Mouse (Mus musculus) midbrain, postnatal 0 days (tissue): ENCODE measurements around the gene Lysmd2. TPM values are rescaled to one million over a fixed set of nuclear protein-coding genes. Genes with fewer than 3 reads are reported as not detected.
A peak's percentile ranks its signal among the peaks of the same experiment; 100 is the strongest.
"Not testable (repeated sequence)": the region's sequence is repeated elsewhere in the genome, so short reads cannot be mapped to it uniquely, and the experiment has no call there.

Experiments
- ATAC-seq: fragments of 200-750 bp; cut with Nextera tagmentation; 2 replicates; pipeline ENCODE4 v1.8.0; 2017; ENCODE audit warnings: moderate number of reproducible peaks, mild to moderate bottlenecking, moderate TSS enrichment, moderate library complexity; ENCODE audit not compliant: low FRiP score
- DNase-seq: peaks from one replicate; pipeline ENCODE4 v3.0.0-alpha.2; 2015; ENCODE audit warnings: low spot score
- H3K27ac ChIP-seq: fragments of 300-500 bp; sonication (generic); 2 replicates; pipeline ENCODE4 v1.5.1; 2014; ENCODE audit warnings: low read depth, mild to moderate bottlenecking, low read length, mixed read lengths
- H3K27me3 ChIP-seq: fragments of 300-500 bp; sonication (generic); 2 replicates; pipeline ENCODE4 v1.6.1; 2014; ENCODE audit warnings: low read length, control low read depth, mixed read lengths; ENCODE audit not compliant: insufficient read depth
- H3K36me3 ChIP-seq: fragments of 300-500 bp; sonication (generic); 2 replicates; pipeline ENCODE4 v1.6.1; 2014; ENCODE audit warnings: low read length, control low read depth, mixed read lengths; ENCODE audit not compliant: insufficient read depth
- H3K4me1 ChIP-seq: fragments of 300-500 bp; sonication (generic); 2 replicates; pipeline ENCODE4 v1.6.1; 2014; ENCODE audit warnings: mild to moderate bottlenecking, control low read depth, antibody characterized with exemption, low read length, mixed read lengths; ENCODE audit not compliant: insufficient read depth
- H3K4me2 ChIP-seq: fragments of 300-500 bp; sonication (generic); 2 replicates; pipeline ENCODE4 v1.6.1; 2014; ENCODE audit warnings: low read depth, mild to moderate bottlenecking, low read length, mixed read lengths; ENCODE audit not compliant: poor library complexity, severe bottlenecking
- H3K4me3 ChIP-seq: fragments of 300-500 bp; sonication (generic); 2 replicates; pipeline ENCODE4 v1.5.1; 2014; ENCODE audit warnings: low read depth, mild to moderate bottlenecking, low read length, moderate library complexity
- H3K9ac ChIP-seq: fragments of 300-500 bp; sonication (generic); replicated peaks from 2 replicates; pipeline ENCODE4 v1.6.1; 2014; ENCODE audit warnings: mild to moderate bottlenecking, low read length, moderate library complexity, mixed read lengths; ENCODE audit not compliant: poor library complexity, severe bottlenecking
- H3K9me3 ChIP-seq: fragments of 300-500 bp; sonication (generic); 2 replicates; pipeline ENCODE4 v1.6.1; 2016; ENCODE audit warnings: low read length, control low read depth
- CTCF ChIP-seq: IDR thresholded peaks from 2 replicates; pipeline ENCODE4 v1.5.1; 2016; ENCODE audit warnings: antibody characterized with exemption, mild to moderate bottlenecking
- WGBS: fragments of 180-500 bp; shearing (Covaris S2); extraction: QIAGEN DNeasy Blood & Tissue Kit; methylation state at CpG from one replicate; pipeline ENCODE4 v1.1.7; 2014; 5-methylcytosine and 5-hydroxymethylcytosine counted together
- polyA plus RNA-seq: library from polyadenylated mRNA; unstranded; fragments of >200 nt; fragmentation: Nextera tagmentation; extraction: Ambion mirVana; gene quantifications from 2 replicates; pipeline ENCODE4 v1.2.1, GENCODE M21; 2015
- total RNA-seq: library from RNA; depleted of rRNA; stranded (reverse); fragments of >200 nt; gene quantifications from 2 replicates; pipeline ENCODE4 v1.2.3, GENCODE M21; 2014

Gene Lysmd2
- total and polyA plus RNA-seq, 2 experiments from 2014 or later, result 32.4 to 33.6 TPM

DNA sequence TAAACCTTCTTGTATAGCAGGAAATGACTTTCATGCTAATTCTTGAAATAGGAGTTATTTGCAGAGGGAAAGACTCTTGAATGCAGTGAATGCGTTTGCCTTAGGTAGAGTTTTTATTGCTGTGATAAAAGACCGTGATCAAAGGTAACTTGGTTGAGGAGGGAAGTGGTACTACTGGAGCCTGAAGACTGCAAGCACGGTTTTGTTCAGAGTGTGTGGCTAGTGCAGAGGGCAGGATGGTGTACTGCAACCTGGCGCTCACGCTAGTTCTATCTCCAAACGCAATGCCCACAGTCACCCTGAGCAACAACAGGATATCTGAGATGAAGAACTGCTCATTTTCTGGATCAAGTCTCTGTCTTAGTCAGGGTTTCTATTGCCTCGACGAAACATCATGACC, 8.1 kb downstream of the Lysmd2 start:
- peaks cover 3% of the 10 kb centered on the region; the same call in 1 of the 2 replicates for H3K36me3 ChIP-seq
- DNase-seq, result no peak
- no peak overlapping the region for H3K4me2 ChIP-seq
- H3K4me1 ChIP-seq, result no peaks in the 10 kb centered on the region
- H3K9ac ChIP-seq, result no peak overlapping the region
- 92% methylated on average over 8 of the region's 8 CpGs for WGBS
- no peaks in the 10 kb centered on the region for H3K9me3 ChIP-seq
- no peak overlapping the region for H3K4me3 ChIP-seq
- H3K27ac ChIP-seq, result no peak overlapping the region
- no peak for TF ChIP-seq CTCF
- no peaks in the 10 kb centered on the region for H3K27me3 ChIP-seq
- no peak for ATAC-seq

DNA sequence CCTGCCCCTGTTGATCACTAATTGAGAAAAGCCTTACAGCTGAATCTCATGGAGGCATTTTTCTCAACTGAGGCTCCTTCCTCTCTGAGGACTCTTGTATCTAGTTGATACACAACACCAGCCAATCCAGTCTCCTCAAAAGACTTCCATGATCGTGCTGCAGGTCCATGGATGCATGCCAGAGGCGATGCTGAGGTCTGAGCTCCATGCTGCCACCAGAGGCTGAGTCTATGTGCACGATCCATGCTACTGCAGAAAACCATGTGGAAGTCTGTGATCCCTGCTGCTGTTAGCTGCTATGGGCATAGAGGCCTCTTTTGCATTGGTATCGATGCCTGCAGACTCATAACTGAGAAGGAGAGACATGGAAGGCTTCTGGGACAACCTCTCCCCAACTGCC, 8.7 kb downstream of the Lysmd2 start:
- 79% methylated on average over 4 of the region's 4 CpGs for WGBS

DNA sequence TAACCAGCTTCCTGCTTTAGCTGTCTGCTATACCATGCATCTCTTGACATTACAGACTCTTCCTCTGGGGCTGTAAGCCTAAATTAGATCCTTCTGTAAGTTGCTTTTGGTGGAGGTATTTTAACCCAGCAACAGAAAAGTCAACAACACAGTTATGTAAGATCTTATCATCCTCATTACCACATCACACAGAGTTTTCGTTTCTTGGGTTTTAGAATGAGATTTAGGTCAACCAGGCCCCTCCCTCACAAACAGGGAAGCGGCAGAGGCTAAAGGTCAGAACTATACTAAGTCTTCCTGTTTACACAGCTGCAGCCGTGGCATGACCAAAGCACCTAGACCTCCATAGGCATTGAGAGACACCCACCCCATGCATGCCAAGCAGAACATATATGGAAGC, 19.9 kb downstream of the Lysmd2 start:
- WGBS, result 80% methylated on average over 3 of the region's 3 CpGs
- Histone ChIP-seq H3K27me3 (no peaks in the 10 kb centered on the region), H3K36me3 (peaks cover 50% of the 10 kb centered on the region)

More for the DNA sequence above, 8.7 kb downstream of the Lysmd2 start:
- no peak overlapping the region for H3K4me2 ChIP-seq
- DNase-seq, result peak; percentile 33
- no peaks in the 10 kb centered on the region for H3K9me3 ChIP-seq
- no peaks in the 10 kb centered on the region for H3K4me1 ChIP-seq
- no peak for ATAC-seq
- H3K27me3 ChIP-seq, result no peaks in the 10 kb centered on the region
- peaks cover 3% of the 10 kb centered on the region; the same call in 1 of the 2 replicates for H3K36me3 ChIP-seq
- H3K27ac ChIP-seq, result no peak overlapping the region
- no peak overlapping the region for H3K4me3 ChIP-seq
- TF ChIP-seq CTCF, result no peak; the same call in 1 of the 2 replicates
- no peak overlapping the region for H3K9ac ChIP-seq

DNA sequence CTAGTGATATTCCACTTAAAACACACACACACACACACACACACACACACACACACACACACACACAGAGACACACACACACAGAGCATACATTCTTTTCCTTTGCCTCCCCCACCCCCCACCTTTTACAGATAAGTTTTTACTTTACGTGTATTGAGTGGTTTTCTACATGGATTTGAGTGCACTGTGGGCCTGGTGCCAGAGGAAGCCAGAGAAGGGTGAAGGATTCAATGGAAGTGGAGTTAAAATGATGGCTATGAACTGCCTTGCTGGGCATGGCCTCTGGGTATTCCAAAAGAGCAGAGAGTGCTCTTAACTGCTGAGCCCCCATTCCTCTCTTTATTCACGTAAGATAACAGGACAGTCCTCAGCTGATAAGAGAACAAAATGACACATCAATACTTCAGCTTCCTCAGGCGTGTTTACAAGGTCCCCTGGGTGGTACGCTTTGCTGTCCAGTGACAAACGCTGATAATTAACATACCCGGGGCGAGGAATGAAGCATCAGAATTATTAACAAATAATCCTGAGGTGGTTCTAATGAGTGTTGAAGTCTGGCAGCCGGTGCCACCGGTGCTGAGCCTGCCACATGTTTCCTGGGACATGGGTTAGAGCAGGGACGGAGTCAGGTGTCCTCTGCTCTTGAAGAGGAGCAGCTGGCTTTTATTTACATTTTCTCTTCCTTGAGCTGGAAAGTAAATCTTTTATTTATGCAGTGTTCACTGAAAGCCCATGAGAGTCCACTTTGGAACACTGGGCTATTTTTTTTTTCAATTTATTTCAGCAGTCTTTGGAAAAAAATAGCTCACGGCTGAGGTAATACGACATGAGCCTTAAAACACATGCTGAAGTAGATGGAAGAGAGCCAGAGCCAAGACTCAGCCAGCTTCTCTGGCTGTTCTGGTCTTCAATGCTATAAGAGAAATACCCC, 28.7 kb downstream of the Lysmd2 start:
- Histone ChIP-seq H3K36me3 (peaks cover 35% of the 10 kb centered on the region), H3K27ac (no peak overlapping the region), H3K27me3 (no peaks in the 10 kb centered on the region), H3K9ac (no peak overlapping the region), H3K4me2 (no peak overlapping the region), H3K4me1 (no peaks in the 10 kb centered on the region), H3K9me3 (no peaks in the 10 kb centered on the region), H3K4me3 (no peak overlapping the region)
- TF ChIP-seq CTCF, result no peak
- ATAC-seq (no peak), DNase-seq (no peak)
- 47% methylated on average over 12 of the region's 12 CpGs for WGBS

More for the DNA sequence above, 19.9 kb downstream of the Lysmd2 start:
- H3K9ac ChIP-seq, result no peak overlapping the region
- ATAC-seq (no peak), DNase-seq (no peak)
- H3K4me2 ChIP-seq, result no peak overlapping the region
- H3K9me3 ChIP-seq, result no peaks in the 10 kb centered on the region
- H3K4me3 ChIP-seq, result no peak overlapping the region
- no peak for TF ChIP-seq CTCF
- no peaks in the 10 kb centered on the region for H3K4me1 ChIP-seq
- H3K27ac ChIP-seq, result no peak overlapping the region

DNA sequence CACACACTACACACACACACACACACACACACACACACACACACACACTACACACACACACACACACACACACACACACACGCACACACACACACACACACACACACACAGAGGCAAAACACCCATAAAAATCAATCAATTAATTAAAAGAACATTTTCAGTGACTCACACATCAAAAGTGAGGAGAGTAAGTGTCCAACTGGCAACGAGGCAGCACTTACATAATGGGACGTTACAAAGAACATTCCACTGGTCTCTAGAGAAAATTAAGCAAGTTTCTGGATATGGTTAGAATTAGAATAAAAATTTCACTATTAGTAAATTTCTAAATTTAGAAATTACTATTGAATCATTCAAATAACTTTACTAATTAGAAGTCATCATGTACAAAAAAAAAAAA, 30.9 kb downstream of the Lysmd2 start:
- H3K27ac ChIP-seq, H3K9ac ChIP-seq, ATAC-seq, H3K9me3 ChIP-seq, H3K4me3 ChIP-seq, H3K27me3 ChIP-seq, H3K4me2 ChIP-seq, H3K4me1 ChIP-seq, DNase-seq: not testable (repeated sequence)
- 83% methylated on average over 3 of the region's 3 CpGs for WGBS
- peaks cover 44% of the 10 kb centered on the region for H3K36me3 ChIP-seq

DNA sequence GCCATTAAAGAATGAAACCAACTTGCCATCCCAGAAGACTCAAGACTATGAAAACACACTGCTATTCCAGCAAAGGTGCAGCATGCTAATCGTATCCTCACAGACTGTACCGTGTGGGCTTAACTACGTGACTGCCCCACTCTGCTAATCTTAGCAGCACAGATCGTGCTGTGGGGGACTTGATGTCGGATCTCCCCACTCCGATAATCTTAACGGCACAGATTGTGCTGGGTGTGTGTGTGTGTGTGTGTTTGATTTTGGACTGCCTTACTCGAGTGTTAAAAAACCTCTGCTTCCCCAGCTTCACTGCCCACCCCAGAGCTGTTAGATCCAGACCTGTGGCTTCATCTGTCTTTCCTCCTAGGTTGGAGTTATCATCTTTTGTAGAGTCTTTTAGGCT, 35.4 kb downstream of the Lysmd2 start:
- H3K4me2 ChIP-seq, result no peak overlapping the region
- WGBS, result 92% methylated on average over 8 of the region's 8 CpGs
- no peak for TF ChIP-seq CTCF

More for the DNA sequence above, 35.4 kb downstream of the Lysmd2 start:
- no peak overlapping the region for H3K27ac ChIP-seq
- no peaks in the 10 kb centered on the region for H3K9me3 ChIP-seq
- no peak for ATAC-seq
- no peaks in the 10 kb centered on the region for H3K4me1 ChIP-seq
- H3K9ac ChIP-seq, result no peak overlapping the region
- H3K36me3 ChIP-seq, result peaks cover 46% of the 10 kb centered on the region
- H3K4me3 ChIP-seq, result no peak overlapping the region
- H3K27me3 ChIP-seq, result no peaks in the 10 kb centered on the region
- no peak for DNase-seq
